Mouse (Mus musculus) liver, embryonic 14.5 days (tissue): ENCODE data around the gene Il1rl1.

Experiments used
- CTCF ChIP-seq: IDR thresholded peaks from 2 replicates; pipeline ENCODE4 v1.5.1; 2016; ENCODE audit warnings: antibody characterized with exemption, low read depth, control low read depth
- EP300 ChIP-seq: IDR thresholded peaks from 2 replicates; pipeline ENCODE4 v1.6.1; 2016; ENCODE audit warnings: antibody characterized with exemption, low read depth

DNA sequence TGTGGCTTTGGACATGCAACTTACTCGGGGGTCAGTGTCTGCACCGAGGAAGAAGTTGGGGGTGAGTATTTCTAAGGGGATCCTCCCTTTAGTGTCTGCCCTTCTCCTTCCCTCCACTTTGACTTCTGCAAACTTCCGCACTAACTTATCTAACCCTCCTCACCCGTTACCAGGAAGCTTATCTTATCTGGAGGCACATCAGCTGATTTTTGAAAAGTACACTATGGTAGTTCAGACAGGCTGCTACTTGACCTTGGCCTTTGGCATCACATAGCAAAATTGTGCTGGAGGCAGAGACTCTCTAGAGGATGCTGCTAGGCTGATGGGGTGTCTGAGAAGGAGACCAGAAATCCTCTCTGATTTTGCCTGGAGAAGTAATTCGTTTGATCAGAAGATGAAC lies 10.9 kb upstream of the Il1rl1 start:
- no peak for TF ChIP-seq CTCF
- peak; percentile 51 for TF ChIP-seq EP300
